Mouse (Mus musculus) heart, adult 2 months (tissue): Measurements from ENCODE around the gene Zfhx3. TPM values are rescaled to one million over a fixed set of nuclear protein-coding genes. Genes with fewer than 3 reads are reported as not detected.

Source experiments
- DNase-seq, 2 experiments: peaks; one replicate each; pipeline ENCODE4 v3.0.0; 2021
- H3K27ac ChIP-seq: fragments of 200-600 bp; 2 replicates; pipeline ENCODE4 v1.8.1; 2022
- H3K27me3 ChIP-seq: fragments of 200-500 bp; 2 replicates; pipeline ENCODE4 v1.6.1; 2012; ENCODE audit warnings: mild to moderate bottlenecking, low read length, inconsistent platforms, mixed read lengths; ENCODE audit not compliant: control insufficient read depth, insufficient read depth
- H3K36me3 ChIP-seq: fragments of 200-500 bp; 2 replicates; pipeline ENCODE4 v1.6.1; 2012; ENCODE audit warnings: low read length, inconsistent platforms; ENCODE audit not compliant: control insufficient read depth, insufficient read depth
- H3K4me1 ChIP-seq: fragments of 200-500 bp; 2 replicates; pipeline ENCODE4 v1.6.1; 2011; ENCODE audit warnings: low read length; ENCODE audit not compliant: control insufficient read depth, insufficient read depth
- H3K4me3 ChIP-seq: fragments of 200-600 bp; 2 replicates; pipeline ENCODE4 v1.8.1; 2022
- H3K79me2 ChIP-seq: fragments of 200-500 bp; replicated peaks from 2 replicates; pipeline ENCODE4 v1.6.1; 2012; ENCODE audit warnings: mild to moderate bottlenecking, inconsistent platforms, low read length, moderate library complexity, mixed read lengths; ENCODE audit not compliant: control insufficient read depth, insufficient read depth
- H3K9ac ChIP-seq: fragments of 200-500 bp; 2 replicates; pipeline ENCODE4 v1.6.1; 2012; ENCODE audit warnings: low read depth, mild to moderate bottlenecking, control low read depth, inconsistent platforms, low read length, mixed read lengths
- CTCF ChIP-seq: fragments of 200-600 bp; IDR thresholded peaks from 2 replicates; pipeline ENCODE4 v1.8.1; 2022; ENCODE audit warnings: antibody characterized with exemption, mild to moderate bottlenecking, moderate library complexity
- EP300 ChIP-seq: fragments of 200-500 bp; IDR thresholded peaks from 2 replicates; pipeline ENCODE4 v1.6.1; 2011; ENCODE audit warnings: low read depth, low read length, control low read depth; ENCODE audit not compliant: insufficient read depth
- POLR2A ChIP-seq: fragments of 200-500 bp; IDR thresholded peaks from 2 replicates; pipeline ENCODE4 v1.6.1; 2011; ENCODE audit warnings: mild to moderate bottlenecking, low read depth, low read length, control low read depth; ENCODE audit not compliant: insufficient read depth
- WGBS: fragments of 180-500 bp; shearing (Covaris S2); methylation state at CpG from one replicate; pipeline ENCODE4 v1.1.7; 2018; 5-methylcytosine and 5-hydroxymethylcytosine counted together
- intact Hi-C: fragments of 180-260 bp; cut with DNase I; formaldehyde crosslinking; loops from one replicate; pipeline ENCODE4 v1.15.1; 2025
- polyA plus RNA-seq: library from polyadenylated mRNA; depleted of rRNA; stranded (reverse); fragments of >200 nt; gene quantifications from 2 replicates; pipeline ENCODE4 v1.2.3, GENCODE M21; 2012
- total RNA-seq, 2 experiments: library from RNA; stranded (reverse); gene quantifications; 2 replicates each; pipeline ENCODE4 v1.2.3; 2021

Zfhx3 gene
- total and polyA plus RNA-seq, 3 experiments: 1.8 to 8.3 (median 6.9) TPM

GRCm38 (mm10) chr8:108220511-108220910 lies 278.1 kb downstream of the Zfhx3 start:
- TF ChIP-seq CTCF (no peak), EP300 (no peak)
- intact Hi-C loops: no loop called here
- no peak overlapping the region for H3K9ac ChIP-seq
- H3K4me3 ChIP-seq: no peak overlapping the region
- no peaks in the 10 kb centered on the region for H3K79me2 ChIP-seq
- H3K27ac ChIP-seq: no peak overlapping the region
- no peaks in the 10 kb centered on the region for H3K36me3 ChIP-seq
- 66% methylated on average over 3 of the region's 3 CpGs for WGBS
- H3K4me1 ChIP-seq: no peaks in the 10 kb centered on the region
- H3K27me3 ChIP-seq: no peaks in the 10 kb centered on the region
- no peak for DNase-seq

- Histone ChIP-seq H3K27ac (no peak overlapping the region), H3K9ac (no peak overlapping the region), H3K36me3 (no peaks in the 10 kb centered on the region), H3K79me2 (no peaks in the 10 kb centered on the region), H3K4me1 (no peaks in the 10 kb centered on the region), H3K4me3 (no peak overlapping the region), H3K27me3 (no peaks in the 10 kb centered on the region)
- intact Hi-C loops: no loop called here
- TF ChIP-seq CTCF: no peak
- no peak for TF ChIP-seq EP300
- TF ChIP-seq POLR2A: no peak
- no peak for DNase-seq
- 84% methylated on average over 2 of the region's 2 CpGs for WGBS
Observed at GRCm38 (mm10) chr8:108222091-108222490, 279.6 kb downstream of the Zfhx3 start.

GRCm38 (mm10) chr8:108232326-108232725 lies 289.9 kb downstream of the Zfhx3 start:
- no peaks in the 10 kb centered on the region for H3K36me3 ChIP-seq
- H3K9ac ChIP-seq: no peak overlapping the region
- no peaks in the 10 kb centered on the region for H3K4me1 ChIP-seq
- WGBS: 82% methylated on average over 7 of the region's 7 CpGs
- H3K4me3 ChIP-seq: no peak overlapping the region
- no peak for DNase-seq
- no peaks in the 10 kb centered on the region for H3K27me3 ChIP-seq
- intact Hi-C loops: no loop called here
- H3K79me2 ChIP-seq: no peaks in the 10 kb centered on the region
- no peak for TF ChIP-seq CTCF
- no peak for TF ChIP-seq POLR2A
- TF ChIP-seq EP300: no peak
- no peak overlapping the region for H3K27ac ChIP-seq

GRCm38 (mm10) chr8:108234481-108234880 lies 292.0 kb downstream of the Zfhx3 start:
- Histone ChIP-seq H3K4me3 (no peak overlapping the region), H3K27ac (no peak overlapping the region), H3K9ac (no peak overlapping the region), H3K79me2 (no peaks in the 10 kb centered on the region), H3K36me3 (no peaks in the 10 kb centered on the region), H3K4me1 (no peaks in the 10 kb centered on the region), H3K27me3 (no peaks in the 10 kb centered on the region)
- 34% methylated on average over 4 of the region's 4 CpGs for WGBS
- TF ChIP-seq POLR2A (no peak), EP300 (no peak), CTCF (no peak)
- intact Hi-C loops: no loop called here
- no peak for DNase-seq

GRCm38 (mm10) chr8:108236715-108237114 lies 294.3 kb downstream of the Zfhx3 start:
- TF ChIP-seq EP300 (no peak), POLR2A (no peak), CTCF (no peak)
- WGBS: 50% methylated on average over 8 of the region's 8 CpGs
- Histone ChIP-seq H3K27me3 (peaks cover 3% of the 10 kb centered on the region), H3K4me3 (no peak overlapping the region), H3K27ac (no peak overlapping the region), H3K9ac (no peak overlapping the region), H3K36me3 (no peaks in the 10 kb centered on the region), H3K79me2 (no peaks in the 10 kb centered on the region), H3K4me1 (no peaks in the 10 kb centered on the region)
- no peak for DNase-seq
- intact Hi-C loops: no loop called here

- WGBS: 81% methylated on average over 5 of the region's 5 CpGs
- intact Hi-C loops: no loop called here
- Histone ChIP-seq H3K36me3 (no peaks in the 10 kb centered on the region), H3K9ac (no peak overlapping the region), H3K4me3 (no peak overlapping the region), H3K4me1 (no peaks in the 10 kb centered on the region), H3K79me2 (no peaks in the 10 kb centered on the region), H3K27ac (no peak overlapping the region), H3K27me3 (peaks cover 3% of the 10 kb centered on the region)
- no peak for DNase-seq
- TF ChIP-seq POLR2A: no peak
- no peak for TF ChIP-seq CTCF
- no peak for TF ChIP-seq EP300
Observed at GRCm38 (mm10) chr8:108239531-108239930, 297.1 kb downstream of the Zfhx3 start.
